Mouse (Mus musculus): ENCODE measurements around the gene Cldn19. TPM values are rescaled to one million over a fixed set of nuclear protein-coding genes. Genes with fewer than 3 reads are reported as not detected.
A peak's percentile ranks its signal among the peaks of the same experiment; 100 is the strongest.

Cldn19 gene
- polyA plus RNA-seq, 1 experiment, result 2.2 TPM

DNA sequence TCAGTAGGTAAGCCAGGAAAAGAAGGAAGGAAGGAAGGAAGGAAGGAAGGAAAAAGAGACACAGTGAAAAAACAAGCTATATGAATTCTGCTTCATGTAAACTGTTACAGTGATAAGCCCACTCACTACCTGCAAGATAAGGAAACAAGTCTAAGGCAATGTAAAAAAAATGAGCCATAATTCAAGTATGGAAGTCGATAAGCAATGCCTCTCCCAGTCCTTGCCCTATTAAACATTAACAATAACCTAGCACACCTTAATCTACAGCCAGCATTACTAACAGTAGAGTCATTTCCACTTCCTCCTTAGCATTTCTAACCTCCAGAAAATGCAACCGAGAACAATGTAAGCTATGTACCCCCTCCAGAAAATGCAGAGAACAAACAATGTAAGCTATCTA, 30.1 kb downstream of the Cldn19 start:
- TF ChIP-seq CTCF (IDR thresholded peaks at IDR 0.05; ENCODE audit: borderline replicate concordance, extremely low read depth, insufficient read depth, insufficient read length) (no peak), POLR2A (IDR thresholded peaks at IDR 0.05; ENCODE audit: borderline replicate concordance, extremely low read depth, insufficient read depth, insufficient read length, poor library complexity, severe bottlenecking) (no peak)
- DNase-seq (ENCODE audit: low read depth), result no peak

DNA sequence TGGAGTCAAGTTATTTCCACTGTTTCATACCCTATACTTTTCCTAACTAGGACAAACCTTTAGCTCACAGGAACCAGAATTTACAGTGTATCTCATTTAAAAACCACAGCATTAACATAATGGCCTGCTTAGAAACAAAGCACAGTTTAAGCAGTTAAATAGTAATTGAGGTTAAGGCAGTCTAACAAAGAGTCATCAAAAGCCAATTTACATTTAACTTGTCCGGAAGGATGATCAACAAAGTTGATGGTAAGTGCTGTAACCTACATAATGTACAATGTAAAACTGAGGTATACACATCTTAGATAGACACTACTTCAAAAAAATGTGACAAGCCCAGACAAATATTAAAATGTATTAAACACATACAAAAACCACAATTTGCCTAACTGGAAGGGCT, 36.7 kb downstream of the Cldn19 start:
- TF ChIP-seq CTCF (IDR thresholded peaks at IDR 0.05; ENCODE audit: borderline replicate concordance, extremely low read depth, insufficient read depth, insufficient read length), result no peak
- no peak for TF ChIP-seq POLR2A (IDR thresholded peaks at IDR 0.05; ENCODE audit: borderline replicate concordance, extremely low read depth, insufficient read depth, insufficient read length, poor library complexity, severe bottlenecking)

DNA sequence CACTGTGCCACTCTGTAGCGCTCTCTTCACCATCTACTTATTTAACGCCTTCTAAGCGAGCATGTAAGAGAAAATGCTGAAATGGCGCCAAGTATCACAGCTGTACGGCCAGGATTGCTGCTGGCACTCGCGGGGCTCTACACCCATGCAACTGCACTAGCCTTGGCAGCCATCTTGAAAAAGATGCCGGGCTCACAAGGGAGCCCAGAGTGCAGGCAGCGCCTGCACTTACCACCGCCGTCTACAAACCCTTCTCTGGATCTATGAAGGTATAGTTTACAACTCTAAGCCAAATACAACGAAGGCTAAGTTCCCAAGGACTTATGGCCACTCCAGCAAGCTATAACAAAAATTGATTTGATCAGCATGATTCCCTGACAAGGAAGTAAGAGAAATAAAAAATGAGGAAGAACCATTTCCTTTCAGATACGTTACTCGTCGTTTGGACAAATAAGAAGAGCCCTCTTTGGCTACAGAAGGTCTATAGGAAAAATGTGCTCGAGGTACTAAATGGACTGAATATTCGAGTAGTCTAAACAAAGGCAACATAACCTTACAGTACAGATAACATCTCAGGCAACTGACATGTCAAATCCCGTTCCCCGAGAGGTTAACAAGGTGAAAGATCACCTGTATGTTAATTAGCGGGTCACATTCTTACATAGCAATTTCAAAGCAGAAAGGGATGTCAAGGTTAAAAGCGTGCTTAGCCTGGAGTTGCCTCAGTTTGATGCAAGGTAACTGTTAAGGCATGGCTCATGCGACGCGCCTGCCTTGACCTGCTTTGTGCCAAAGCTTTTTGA, 37.8 kb downstream of the Cldn19 start:
- TF ChIP-seq POLR2A (IDR thresholded peaks at IDR 0.05; ENCODE audit: borderline replicate concordance, extremely low read depth, insufficient read depth, insufficient read length, poor library complexity, severe bottlenecking) (no peak), CTCF (IDR thresholded peaks at IDR 0.05; ENCODE audit: borderline replicate concordance, extremely low read depth, insufficient read depth, insufficient read length) (no peak)
- peak; percentile 88 for DNase-seq (ENCODE audit: low read depth)

More for the DNA sequence above, 36.7 kb downstream of the Cldn19 start:
- DNase-seq (ENCODE audit: low read depth), result no peak

DNA sequence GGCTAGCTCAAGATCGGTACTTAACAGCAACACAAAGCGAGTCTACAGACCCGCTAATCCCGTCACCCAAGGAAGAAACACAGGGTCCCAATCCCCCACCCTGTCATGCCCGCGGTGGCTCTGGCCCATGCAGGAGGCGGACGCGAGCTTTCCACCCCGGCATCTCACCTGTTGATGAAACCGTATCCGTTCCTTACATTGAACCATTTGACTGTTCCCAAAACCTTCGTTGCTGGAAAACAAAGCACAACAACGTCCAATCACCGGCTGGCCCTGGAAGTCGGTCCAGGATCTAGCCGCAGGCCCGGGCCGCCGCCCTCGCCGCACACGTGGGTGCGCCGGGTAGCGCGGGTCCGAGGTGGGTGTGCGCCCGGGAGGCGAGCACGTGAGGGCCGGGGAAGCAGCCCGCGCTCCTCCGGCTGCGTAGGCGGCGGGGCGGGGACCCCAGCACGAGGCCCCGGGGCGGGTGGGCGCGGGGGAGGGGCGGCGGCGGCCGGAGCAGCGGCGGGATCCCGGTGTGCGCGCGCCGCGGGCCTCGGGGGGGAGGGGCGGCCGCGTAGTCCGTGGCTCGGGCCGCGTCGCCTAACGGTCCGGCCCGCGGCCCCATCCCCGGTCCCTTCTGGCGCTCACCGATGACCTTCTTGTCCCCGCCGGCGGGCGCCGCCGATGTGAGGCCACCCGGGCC, 38.5 kb downstream of the Cldn19 start:
- TF ChIP-seq CTCF (IDR thresholded peaks at IDR 0.05; ENCODE audit: borderline replicate concordance, extremely low read depth, insufficient read depth, insufficient read length), result no peak
- no peak for TF ChIP-seq POLR2A (IDR thresholded peaks at IDR 0.05; ENCODE audit: borderline replicate concordance, extremely low read depth, insufficient read depth, insufficient read length, poor library complexity, severe bottlenecking)
- DNase-seq (ENCODE audit: low read depth), result peak; percentile 31

DNA sequence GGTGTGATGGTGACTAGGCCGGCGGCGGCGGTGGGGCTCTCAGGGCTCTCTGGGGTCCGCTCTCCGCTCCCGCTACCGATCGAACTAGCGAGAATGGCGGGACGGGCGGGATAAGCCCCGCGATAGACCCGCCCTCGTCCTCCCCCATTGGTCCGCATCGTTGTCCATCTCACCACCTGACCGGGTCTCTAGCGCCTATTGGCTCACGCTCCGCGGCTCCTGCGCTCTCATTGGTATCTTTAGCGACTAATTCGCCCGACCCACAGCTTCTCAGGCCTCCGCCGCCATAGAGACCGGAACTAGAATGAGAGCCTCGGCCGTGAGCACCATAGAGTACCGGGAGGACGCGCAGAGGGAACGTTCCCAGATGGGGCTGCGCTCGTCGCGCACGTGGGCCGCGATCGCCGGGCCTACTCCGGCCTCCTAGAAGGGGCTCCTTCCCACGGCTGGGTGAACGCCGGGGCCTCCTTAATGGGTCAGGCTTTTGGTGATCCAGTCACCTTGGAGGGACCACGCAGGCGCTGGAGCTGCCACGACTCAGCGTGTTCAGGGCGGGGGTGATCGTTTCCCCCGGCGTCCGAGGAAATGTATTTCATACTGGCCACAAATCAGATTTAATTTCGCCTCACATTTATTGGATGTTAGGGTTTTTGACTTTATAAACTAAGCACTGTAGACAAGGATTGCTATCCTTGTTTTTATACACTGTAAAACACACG, 39.4 kb downstream of the Cldn19 start, which contains the start of gene Ybx1:
Gene Ybx1 (minus strand): TSS at position 190 of the 719 bp plus-strand sequence.
- DNase-seq (ENCODE audit: low read depth), result peak; percentile 99
- no peak for TF ChIP-seq CTCF (IDR thresholded peaks at IDR 0.05; ENCODE audit: borderline replicate concordance, extremely low read depth, insufficient read depth, insufficient read length)
- TF ChIP-seq POLR2A (IDR thresholded peaks at IDR 0.05; ENCODE audit: borderline replicate concordance, extremely low read depth, insufficient read depth, insufficient read length, poor library complexity, severe bottlenecking), result peak; percentile 69; the same call in 1 of the 2 replicates

DNA sequence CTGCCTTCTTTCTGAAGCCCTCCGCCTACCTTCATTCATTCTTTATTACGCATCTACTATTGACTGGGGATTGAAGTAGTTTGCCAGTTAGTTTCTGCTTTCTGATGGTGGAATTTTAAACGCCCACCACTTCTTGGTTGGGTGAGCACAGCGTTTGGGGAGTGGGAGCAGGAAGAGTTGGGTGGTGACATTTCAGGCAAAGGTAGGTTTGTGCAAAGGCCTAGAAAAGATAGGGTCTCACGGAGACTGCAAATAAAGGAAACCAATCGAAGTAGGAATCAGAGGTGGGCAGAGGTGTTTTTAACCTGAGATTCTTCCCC, 39.9 kb downstream of the Cldn19 start:
- TF ChIP-seq CTCF (IDR thresholded peaks at IDR 0.05; ENCODE audit: borderline replicate concordance, extremely low read depth, insufficient read depth, insufficient read length) (no peak), POLR2A (IDR thresholded peaks at IDR 0.05; ENCODE audit: borderline replicate concordance, extremely low read depth, insufficient read depth, insufficient read length, poor library complexity, severe bottlenecking) (no peak)
- DNase-seq (ENCODE audit: low read depth), result no peak

DNA sequence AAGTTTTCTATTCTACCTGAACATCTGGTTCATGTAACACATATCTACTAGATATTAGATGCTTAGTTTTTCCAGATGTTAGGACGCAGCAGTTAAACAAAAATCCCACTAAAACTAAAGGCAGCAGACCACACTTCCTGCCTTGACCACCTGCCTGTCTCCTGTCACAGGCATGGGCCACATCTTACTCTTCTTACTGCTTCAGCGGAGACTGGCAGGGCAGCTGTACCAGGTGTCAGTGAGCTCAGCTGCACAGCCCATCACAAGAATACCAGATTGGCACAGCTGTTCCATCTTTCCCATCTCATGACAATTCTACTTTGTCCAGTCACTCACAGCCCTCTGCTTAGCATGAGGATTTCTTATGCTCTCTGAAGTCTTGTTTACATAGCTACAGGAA, 42.1 kb downstream of the Cldn19 start:
- DNase-seq (ENCODE audit: low read depth), result no peak
- TF ChIP-seq POLR2A (IDR thresholded peaks at IDR 0.05; ENCODE audit: borderline replicate concordance, extremely low read depth, insufficient read depth, insufficient read length, poor library complexity, severe bottlenecking), result no peak
- TF ChIP-seq CTCF (IDR thresholded peaks at IDR 0.05; ENCODE audit: borderline replicate concordance, extremely low read depth, insufficient read depth, insufficient read length), result no peak

DNA sequence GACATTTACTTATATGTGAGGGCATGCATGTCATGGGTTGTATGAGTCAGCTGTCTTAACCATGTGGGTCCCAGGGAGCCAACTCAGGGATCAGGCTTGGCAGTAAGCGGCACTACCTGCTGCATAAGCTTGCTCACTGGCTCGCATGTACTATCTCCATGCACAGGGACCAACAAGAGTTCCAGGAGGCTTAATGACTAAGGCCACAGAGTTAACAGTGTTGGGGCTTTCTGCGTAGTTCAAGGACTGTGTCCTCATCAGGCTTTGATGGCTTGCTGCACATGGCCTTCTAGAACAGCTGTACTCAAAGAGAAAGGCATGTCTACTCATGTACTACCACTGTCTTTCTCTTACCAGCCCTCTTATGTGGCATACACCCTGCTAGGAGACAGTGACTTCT, 45.5 kb downstream of the Cldn19 start:
- TF ChIP-seq CTCF (IDR thresholded peaks at IDR 0.05; ENCODE audit: borderline replicate concordance, extremely low read depth, insufficient read depth, insufficient read length) (no peak), POLR2A (IDR thresholded peaks at IDR 0.05; ENCODE audit: borderline replicate concordance, extremely low read depth, insufficient read depth, insufficient read length, poor library complexity, severe bottlenecking) (no peak)
- DNase-seq (ENCODE audit: low read depth), result no peak

DNA sequence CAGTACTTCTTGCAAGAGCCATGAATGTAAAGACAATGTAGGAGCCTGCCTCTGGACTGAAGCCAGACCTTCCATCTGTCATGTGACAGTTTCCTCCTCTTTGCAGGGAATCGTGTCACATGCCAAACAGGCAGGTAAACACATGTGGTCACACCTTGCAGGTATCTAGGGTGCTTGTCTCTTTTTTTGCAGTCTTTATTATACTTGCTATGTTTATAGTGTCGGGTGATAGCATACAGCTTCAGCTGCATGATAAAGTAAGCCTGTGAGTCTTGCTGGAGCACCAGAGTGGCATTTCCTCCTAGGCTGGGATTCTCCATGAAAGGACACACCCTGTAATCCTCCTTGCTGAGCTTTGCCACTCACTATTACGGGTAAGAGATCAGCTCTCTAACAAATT, 46.6 kb downstream of the Cldn19 start:
- TF ChIP-seq CTCF (IDR thresholded peaks at IDR 0.05; ENCODE audit: borderline replicate concordance, extremely low read depth, insufficient read depth, insufficient read length) (no peak), POLR2A (IDR thresholded peaks at IDR 0.05; ENCODE audit: borderline replicate concordance, extremely low read depth, insufficient read depth, insufficient read length, poor library complexity, severe bottlenecking) (no peak)
- no peak for DNase-seq (ENCODE audit: low read depth)

DNA sequence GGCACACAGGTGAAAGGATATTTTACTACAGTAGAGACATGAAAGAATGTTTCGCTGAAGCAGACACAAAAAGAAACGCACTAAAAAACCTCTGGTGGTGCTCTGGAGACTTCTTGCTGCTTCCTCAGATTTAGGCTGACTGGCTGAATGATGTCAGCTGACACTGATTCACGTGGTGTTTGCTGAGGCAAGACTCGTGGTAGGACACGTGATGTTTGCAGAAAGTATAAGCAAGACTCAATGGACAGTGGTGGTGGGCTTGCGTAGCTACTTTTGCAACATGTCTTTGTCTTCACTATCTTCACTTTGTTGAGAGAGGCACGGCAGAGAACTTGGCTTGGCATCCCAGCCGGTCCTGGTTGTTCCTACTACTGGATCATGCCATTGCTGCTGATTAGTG, 48.1 kb downstream of the Cldn19 start:
- TF ChIP-seq CTCF (IDR thresholded peaks at IDR 0.05; ENCODE audit: borderline replicate concordance, extremely low read depth, insufficient read depth, insufficient read length), result no peak
- DNase-seq (ENCODE audit: low read depth), result no peak

DNA sequence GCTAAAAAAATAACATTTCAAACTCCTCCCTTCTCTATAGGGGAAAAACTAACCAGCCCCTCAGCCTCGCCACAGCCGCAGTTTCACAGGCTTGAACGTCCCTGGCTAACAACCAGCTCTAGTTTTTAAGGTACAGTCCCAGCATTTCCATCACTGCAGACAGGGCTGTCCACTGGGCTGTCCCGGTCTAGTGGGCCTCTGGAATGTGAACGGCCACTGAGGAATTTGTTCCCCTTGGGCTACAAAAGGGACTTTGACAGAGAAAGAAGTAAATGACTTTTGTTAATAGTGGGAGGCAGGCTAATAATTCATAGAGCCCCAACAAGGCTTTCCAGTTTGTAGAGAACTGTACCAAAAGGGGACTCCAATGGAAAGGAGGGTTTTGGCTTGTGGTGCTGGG, 50.2 kb downstream of the Cldn19 start:
- TF ChIP-seq CTCF (IDR thresholded peaks at IDR 0.05; ENCODE audit: borderline replicate concordance, extremely low read depth, insufficient read depth, insufficient read length) (no peak), POLR2A (IDR thresholded peaks at IDR 0.05; ENCODE audit: borderline replicate concordance, extremely low read depth, insufficient read depth, insufficient read length, poor library complexity, severe bottlenecking) (no peak)

More for the DNA sequence above, 50.2 kb downstream of the Cldn19 start:
- no peak for DNase-seq (ENCODE audit: low read depth)

Other genes with a start within 250 kb of the Cldn19 start
- gene Slc2a1, start 146.7 kb upstream of the Cldn19 start, polyA plus RNA-seq (2012; rRNA removed), result 94.7 and 96.9 TPM in 2 replicates
- gene Zfp691, start 81.2 kb upstream of the Cldn19 start, polyA plus RNA-seq (2012; rRNA removed), result 8.1 and 12.2 TPM in 2 replicates
- gene Ermap, start 65.4 kb upstream of the Cldn19 start, polyA plus RNA-seq (2012; rRNA removed), result 1.3 TPM in 2 replicates
- gene Svbp, start 60.1 kb upstream of the Cldn19 start, polyA plus RNA-seq (2012; rRNA removed), result 132 and 160 TPM in 2 replicates
- gene Tmem269, start 37.2 kb upstream of the Cldn19 start, polyA plus RNA-seq (2012; rRNA removed), result 0.66 and 0.79 TPM in 2 replicates
- gene AU022252, start 22.7 kb upstream of the Cldn19 start, polyA plus RNA-seq (2012; rRNA removed), result 13.5 and 18.2 TPM in 2 replicates
- gene P3h1, start 22.5 kb upstream of the Cldn19 start, polyA plus RNA-seq (2012; rRNA removed), result 23.2 and 24.4 TPM in 2 replicates
- gene Ybx1, start 39.2 kb downstream of the Cldn19 start, polyA plus RNA-seq (2012; rRNA removed), result 613 and 886 TPM in 2 replicates
- gene Ppih, start 65.1 kb downstream of the Cldn19 start, polyA plus RNA-seq (2012; rRNA removed), result 48.0 and 73.7 TPM in 2 replicates
- gene Ccdc30, start 160.1 kb downstream of the Cldn19 start, polyA plus RNA-seq (2012; rRNA removed), result 8.7 and 11.3 TPM in 2 replicates
- 10.4 and 12.1 TPM in 2 replicates for gene Ppcs, start 167.0 kb downstream of the Cldn19 start, polyA plus RNA-seq (2012; rRNA removed)
- 0.37 and 0.53 TPM in 2 replicates for gene Zmynd12, start 167.4 kb downstream of the Cldn19 start, polyA plus RNA-seq (2012; rRNA removed)
- 15.6 and 22.0 TPM in 2 replicates for gene Rimkla, start 237.2 kb downstream of the Cldn19 start, polyA plus RNA-seq (2012; rRNA removed)